Mouse (Mus musculus): ENCODE measurements at regions not wholly inside any gene's neighbourhood (a gene's known extent, or its start where the extent isn't known, plus 50 kb on each side); places are given as distances from the start of the nearest gene placed in this dataset.
A peak's percentile ranks its signal among the peaks of the same experiment; 100 is the strongest.

- no peak for DNase-seq (ENCODE audit: low spot score in 2 of 2)
Measured at GRCm38 (mm10) chr5:47115882-47116281, 867.1 kb upstream of the Slit2 start.

GRCm38 (mm10) chr5:47095703-47096102 lies 887.2 kb upstream of the Slit2 start:
- no peak for DNase-seq (ENCODE audit: low spot score in 2 of 2)

- no peak for DNase-seq (ENCODE audit: low spot score in 2 of 2)
Measured at GRCm38 (mm10) chr5:47052942-47053341, 930.0 kb upstream of the Slit2 start.

- DNase-seq (ENCODE audit: low spot score in 2 of 2), result peak in 1 of 2 experiments; percentile 10
Measured at GRCm38 (mm10) chr5:47036752-47037151, 946.2 kb upstream of the Slit2 start.

GRCm38 (mm10) chr5:47034021-47034420 lies 948.9 kb upstream of the Slit2 start:
- peak in 1 of 2 experiments; percentile 11 for DNase-seq (ENCODE audit: low spot score in 2 of 2)

GRCm38 (mm10) chr5:47014351-47014750 lies 968.6 kb upstream of the Slit2 start:
- peak; percentile 26 to 36 for DNase-seq (ENCODE audit: low spot score in 2 of 2)

GRCm38 (mm10) chr5:46992557-46992956 lies 990.4 kb upstream of the Slit2 start:
- no peak for DNase-seq (ENCODE audit: low spot score in 2 of 2)

GRCm38 (mm10) chr5:46986519-46986918 lies 996.4 kb upstream of the Slit2 start:
- no peak for DNase-seq (ENCODE audit: low spot score in 2 of 2)

GRCm38 (mm10) chr5:46980326-46980725 lies 1002.6 kb upstream of the Slit2 start:
- no peak for DNase-seq (ENCODE audit: low spot score in 2 of 2)

GRCm38 (mm10) chr5:46968870-46969436 lies 1014.0 kb upstream of the Slit2 start:
- no peak for DNase-seq (ENCODE audit: low spot score in 2 of 2)

GRCm38 (mm10) chr5:46960749-46961148 lies 1022.2 kb upstream of the Slit2 start:
- no peak for DNase-seq (ENCODE audit: low spot score in 2 of 2)

GRCm38 (mm10) chr5:46926324-46926723 lies 1056.6 kb upstream of the Slit2 start:
- DNase-seq (ENCODE audit: low spot score in 2 of 2), result no peak

- DNase-seq (ENCODE audit: low spot score in 2 of 2), result no peak
Measured at GRCm38 (mm10) chr5:46901909-46902308, 1044.5 kb upstream of the Lcorl start.

GRCm38 (mm10) chr5:46894037-46894436 lies 1036.6 kb upstream of the Lcorl start:
- DNase-seq (ENCODE audit: low spot score in 2 of 2), result no peak

GRCm38 (mm10) chr5:46883956-46884355 lies 1026.5 kb upstream of the Lcorl start:
- no peak for DNase-seq (ENCODE audit: low spot score in 2 of 2)

GRCm38 (mm10) chr5:46856837-46857236 lies 999.4 kb upstream of the Lcorl start:
- DNase-seq (ENCODE audit: low spot score in 2 of 2), result no peak

GRCm38 (mm10) chr5:46845175-46845574 lies 987.8 kb upstream of the Lcorl start:
- DNase-seq (ENCODE audit: low spot score in 2 of 2), result no peak

GRCm38 (mm10) chr5:46836810-46837209 lies 979.4 kb upstream of the Lcorl start:
- DNase-seq (ENCODE audit: low spot score in 2 of 2), result no peak

GRCm38 (mm10) chr5:46830797-46831618 lies 973.6 kb upstream of the Lcorl start:
- DNase-seq (ENCODE audit: low spot score in 2 of 2), result no peak

GRCm38 (mm10) chr5:46830114-46830513 lies 972.7 kb upstream of the Lcorl start:
- DNase-seq (ENCODE audit: low spot score in 2 of 2), result no peak

GRCm38 (mm10) chr5:46826381-46826780 lies 969.0 kb upstream of the Lcorl start:
- no peak for DNase-seq (ENCODE audit: low spot score in 2 of 2)

- DNase-seq (ENCODE audit: low spot score in 2 of 2), result no peak
Measured at GRCm38 (mm10) chr5:46824934-46825333, 967.5 kb upstream of the Lcorl start.

- no peak for DNase-seq (ENCODE audit: low spot score in 2 of 2)
Measured at GRCm38 (mm10) chr5:46795102-46795501, 937.7 kb upstream of the Lcorl start.
